Mouse (Mus musculus) kidney, embryonic 15.5 days (tissue): ENCODE data around the gene Coro1c. TPM values are rescaled to one million over a fixed set of nuclear protein-coding genes. Genes with fewer than 3 reads are reported as not detected.

ENCODE experiments used
- ATAC-seq: fragments of 200-750 bp; cut with Nextera tagmentation; replicated peaks from 2 replicates; pipeline ENCODE4 v1.8.0; 2017; ENCODE audit warnings: moderate TSS enrichment; ENCODE audit not compliant: low FRiP score
- H3K27ac ChIP-seq: fragments of 300-500 bp; sonication (generic); 2 replicates; pipeline ENCODE4 v1.5.1; 2015; ENCODE audit warnings: mild to moderate bottlenecking, inconsistent platforms
- H3K27me3 ChIP-seq: fragments of 300-500 bp; sonication (generic); 2 replicates; pipeline ENCODE4 v1.6.1; 2015; ENCODE audit warnings: inconsistent platforms
- H3K36me3 ChIP-seq: fragments of 300-500 bp; sonication (generic); 2 replicates; pipeline ENCODE4 v1.6.1; 2015; ENCODE audit warnings: inconsistent platforms
- H3K4me1 ChIP-seq: fragments of 300-500 bp; sonication (generic); 2 replicates; pipeline ENCODE4 v1.6.1; 2015; ENCODE audit warnings: inconsistent platforms
- H3K4me2 ChIP-seq: fragments of 300-500 bp; sonication (generic); 2 replicates; pipeline ENCODE4 v1.6.1; 2015; ENCODE audit warnings: moderate library complexity, mild to moderate bottlenecking, inconsistent platforms
- H3K4me3 ChIP-seq: fragments of 300-500 bp; sonication (generic); replicated peaks from 2 replicates; pipeline ENCODE4 v1.5.1; 2015; ENCODE audit warnings: mild to moderate bottlenecking, inconsistent platforms
- H3K9ac ChIP-seq: fragments of 300-500 bp; sonication (generic); 2 replicates; pipeline ENCODE4 v1.6.1; 2015; ENCODE audit warnings: mild to moderate bottlenecking, inconsistent platforms
- H3K9me3 ChIP-seq: fragments of 300-500 bp; sonication (generic); replicated peaks from 2 replicates; pipeline ENCODE4 v1.6.1; 2016; ENCODE audit warnings: inconsistent platforms
- WGBS: fragments of 180-500 bp; shearing (Covaris S2); methylation state at CpG from one replicate; pipeline ENCODE4 v1.1.7; 2015; ENCODE audit warnings: mixed read lengths; 5-methylcytosine and 5-hydroxymethylcytosine counted together
- polyA plus RNA-seq: library from polyadenylated mRNA; unstranded; fragments of >200 nt; fragmentation: Nextera tagmentation; extraction: Ambion mirVana; gene quantifications from 2 replicates; pipeline ENCODE4 v1.2.1, GENCODE M21; 2015

Gene Coro1c
- 105 and 119 TPM in 2 replicates for polyA plus RNA-seq

- under 1% methylated on average over 56 of the region's 68 CpGs for WGBS
- peak; percentile 85 for ATAC-seq
- Histone ChIP-seq H3K27me3 (no peaks in the 10 kb centered on the region), H3K4me1 (peaks cover 50% of the 10 kb centered on the region), H3K4me2 (peak within 1 kb of the TSS; percentile 83), H3K9ac (peak within 1 kb of the TSS; percentile 92), H3K27ac (peak within 1 kb of the TSS; percentile 96), H3K4me3 (peak within 1 kb of the TSS; percentile 96), H3K36me3 (no peaks in the 10 kb centered on the region), H3K9me3 (no peaks in the 10 kb centered on the region)
Observed at GRCm38 (mm10) chr5:113908592-113909441, at the start of gene Coro1c. Gene Coro1c, minus strand, starts transcription at chr5:113908758.

DNA sequence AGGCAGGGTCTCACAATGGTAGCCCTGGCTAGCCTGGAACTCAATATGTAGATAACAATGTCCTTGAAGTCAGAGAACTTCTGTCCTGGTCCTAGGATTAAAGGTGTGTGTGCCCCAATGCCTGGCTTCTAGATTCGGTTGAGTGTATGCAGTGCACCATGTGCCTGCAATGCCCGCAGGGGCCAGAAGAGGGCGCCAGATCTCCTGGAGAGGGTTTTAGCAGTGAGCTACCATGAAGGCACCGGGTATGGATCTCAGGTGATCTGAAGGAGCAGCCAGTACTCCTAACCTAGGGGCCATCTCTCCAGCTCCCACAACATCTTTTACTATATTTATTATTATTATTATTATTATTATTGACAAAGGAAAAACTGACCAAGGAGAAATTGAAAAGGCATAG lies 48.0 kb upstream of the Coro1c start:
- no peak; the same call in 1 of the 2 replicates for ATAC-seq
- H3K4me2 ChIP-seq, result no peak overlapping the region
- no peak overlapping the region for H3K9ac ChIP-seq
- peaks cover 63% of the 10 kb centered on the region for H3K36me3 ChIP-seq
- no peak overlapping the region for H3K4me3 ChIP-seq
- WGBS, result 5% methylated on average over 4 of the region's 4 CpGs
- no peaks in the 10 kb centered on the region for H3K9me3 ChIP-seq
- H3K27ac ChIP-seq, result no peak overlapping the region
- peaks cover 18% of the 10 kb centered on the region for H3K4me1 ChIP-seq
- H3K27me3 ChIP-seq, result no peaks in the 10 kb centered on the region

GRCm38 (mm10) chr5:113955691-113956090 lies 47.1 kb upstream of the Coro1c start:
- Histone ChIP-seq H3K9me3 (no peaks in the 10 kb centered on the region), H3K27me3 (no peaks in the 10 kb centered on the region), H3K4me3 (no peak overlapping the region), H3K36me3 (peaks cover 63% of the 10 kb centered on the region), H3K9ac (no peak overlapping the region), H3K27ac (no peak overlapping the region), H3K4me1 (peaks cover 17% of the 10 kb centered on the region), H3K4me2 (no peak overlapping the region)
- WGBS, result 89% methylated on average over 8 of the region's 8 CpGs
- no peak for ATAC-seq

GRCm38 (mm10) chr5:113955281-113955680 lies 46.7 kb upstream of the Coro1c start:
- no peak overlapping the region for H3K4me2 ChIP-seq
- no peak overlapping the region for H3K4me3 ChIP-seq
- ATAC-seq, result no peak
- H3K27me3 ChIP-seq, result no peaks in the 10 kb centered on the region
- H3K4me1 ChIP-seq, result peaks cover 17% of the 10 kb centered on the region
- no peak overlapping the region for H3K9ac ChIP-seq
- H3K36me3 ChIP-seq, result peaks cover 65% of the 10 kb centered on the region
- no peaks in the 10 kb centered on the region for H3K9me3 ChIP-seq
- 84% methylated on average over 5 of the region's 5 CpGs for WGBS
- no peak overlapping the region for H3K27ac ChIP-seq

DNA sequence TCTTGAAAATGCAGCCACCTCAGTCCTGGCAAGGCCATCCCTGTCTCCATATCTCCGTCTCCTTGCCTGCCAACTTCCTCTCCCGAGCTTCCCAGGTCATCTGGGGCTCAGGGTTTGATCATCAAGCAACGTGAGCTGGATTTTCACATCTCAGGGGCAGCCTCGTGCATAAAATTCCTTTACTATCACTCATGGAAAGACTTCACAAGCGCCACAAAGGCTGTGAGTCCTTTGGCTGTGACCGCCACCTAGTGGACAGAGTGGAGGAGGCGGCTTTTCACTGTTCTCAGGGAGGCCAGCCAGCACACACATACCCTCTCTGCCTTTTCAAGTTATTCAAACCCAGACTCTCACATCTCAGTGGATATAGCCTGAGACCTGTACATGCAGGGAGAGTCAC lies 45.9 kb upstream of the Coro1c start:
- Histone ChIP-seq H3K4me3 (no peak overlapping the region), H3K4me1 (peaks cover 12% of the 10 kb centered on the region), H3K27ac (no peak overlapping the region), H3K27me3 (no peaks in the 10 kb centered on the region), H3K9ac (no peak overlapping the region), H3K4me2 (no peak overlapping the region), H3K36me3 (peaks cover 73% of the 10 kb centered on the region), H3K9me3 (no peaks in the 10 kb centered on the region)
- WGBS, result 15% methylated on average over 7 of the region's 7 CpGs
- no peak for ATAC-seq

- no peak for ATAC-seq
- Histone ChIP-seq H3K9ac (no peak overlapping the region), H3K4me3 (no peak overlapping the region), H3K27ac (no peak overlapping the region), H3K9me3 (no peaks in the 10 kb centered on the region; the same call in 1 of the 2 replicates), H3K4me1 (0 out of 2 replicates have a peak, but pooled peaks cover 2% of the 10 kb centered on the region), H3K27me3 (no peaks in the 10 kb centered on the region), H3K4me2 (no peak overlapping the region), H3K36me3 (peaks cover 85% of the 10 kb centered on the region)
- 88% methylated on average over 10 of the region's 10 CpGs for WGBS
Observed at GRCm38 (mm10) chr5:113952519-113952918, 44.0 kb upstream of the Coro1c start.

DNA sequence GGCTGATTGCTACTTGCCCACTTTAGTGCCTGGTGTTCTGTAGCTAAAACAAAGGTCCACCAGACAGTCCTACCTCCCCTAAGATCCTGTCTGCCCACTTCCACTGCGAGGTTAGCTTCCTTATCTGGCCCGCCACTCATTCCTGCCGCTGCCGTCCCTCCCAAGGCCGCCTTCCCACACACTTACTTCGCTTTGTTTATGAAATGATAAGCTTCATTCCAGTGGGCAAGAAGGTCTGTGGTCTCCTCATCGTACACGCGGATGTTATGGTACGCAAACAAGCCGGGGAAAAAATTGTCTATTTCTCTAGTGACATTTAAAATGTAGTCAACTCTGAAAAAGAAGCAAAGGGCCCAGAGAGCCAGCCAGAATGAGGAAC lies 43.1 kb upstream of the Coro1c start:
- WGBS, result 81% methylated on average over 11 of the region's 11 CpGs
- H3K4me1 ChIP-seq, result 0 out of 2 replicates have a peak, but pooled peaks cover 2% of the 10 kb centered on the region
- H3K36me3 ChIP-seq, result peaks cover 86% of the 10 kb centered on the region
- H3K9me3 ChIP-seq, result no peaks in the 10 kb centered on the region; the same call in 1 of the 2 replicates
- no peak overlapping the region for H3K4me3 ChIP-seq
- H3K9ac ChIP-seq, result no peak overlapping the region
- no peak overlapping the region for H3K4me2 ChIP-seq
- no peak for ATAC-seq
- H3K27me3 ChIP-seq, result no peaks in the 10 kb centered on the region
- no peak overlapping the region for H3K27ac ChIP-seq

GRCm38 (mm10) chr5:113950786-113951692 lies 42.5 kb upstream of the Coro1c start:
- 76% methylated on average over 19 of the region's 19 CpGs for WGBS
- no peaks in the 10 kb centered on the region for H3K27me3 ChIP-seq
- no peaks in the 10 kb centered on the region; the same call in 1 of the 2 replicates for H3K9me3 ChIP-seq
- no peak overlapping the region for H3K9ac ChIP-seq
- 0 out of 2 replicates have a peak, but pooled peaks cover 2% of the 10 kb centered on the region for H3K4me1 ChIP-seq
- H3K4me3 ChIP-seq, result no peak overlapping the region
- H3K4me2 ChIP-seq, result no peak overlapping the region
- no peak overlapping the region for H3K27ac ChIP-seq
- ATAC-seq, result no peak
- peaks cover 90% of the 10 kb centered on the region for H3K36me3 ChIP-seq

GRCm38 (mm10) chr5:113950133-113950532 lies 41.6 kb upstream of the Coro1c start:
- Histone ChIP-seq H3K36me3 (peaks cover 90% of the 10 kb centered on the region), H3K27ac (no peak overlapping the region), H3K4me3 (no peak overlapping the region), H3K9me3 (no peaks in the 10 kb centered on the region; the same call in 1 of the 2 replicates), H3K27me3 (no peaks in the 10 kb centered on the region), H3K9ac (no peak overlapping the region), H3K4me2 (no peak overlapping the region), H3K4me1 (0 out of 2 replicates have a peak, but pooled peaks cover 2% of the 10 kb centered on the region)
- ATAC-seq, result no peak
- 92% methylated on average over 17 of the region's 17 CpGs for WGBS

GRCm38 (mm10) chr5:113947280-113947679 lies 38.7 kb upstream of the Coro1c start:
- Histone ChIP-seq H3K4me1 (no peaks in the 10 kb centered on the region), H3K9me3 (no peaks in the 10 kb centered on the region; the same call in 1 of the 2 replicates), H3K36me3 (peaks cover 96% of the 10 kb centered on the region), H3K27ac (no peak overlapping the region), H3K9ac (no peak overlapping the region), H3K27me3 (no peaks in the 10 kb centered on the region), H3K4me3 (no peak overlapping the region), H3K4me2 (no peak overlapping the region)
- WGBS, result 74% methylated on average over 2 of the region's 2 CpGs
- no peak for ATAC-seq

DNA sequence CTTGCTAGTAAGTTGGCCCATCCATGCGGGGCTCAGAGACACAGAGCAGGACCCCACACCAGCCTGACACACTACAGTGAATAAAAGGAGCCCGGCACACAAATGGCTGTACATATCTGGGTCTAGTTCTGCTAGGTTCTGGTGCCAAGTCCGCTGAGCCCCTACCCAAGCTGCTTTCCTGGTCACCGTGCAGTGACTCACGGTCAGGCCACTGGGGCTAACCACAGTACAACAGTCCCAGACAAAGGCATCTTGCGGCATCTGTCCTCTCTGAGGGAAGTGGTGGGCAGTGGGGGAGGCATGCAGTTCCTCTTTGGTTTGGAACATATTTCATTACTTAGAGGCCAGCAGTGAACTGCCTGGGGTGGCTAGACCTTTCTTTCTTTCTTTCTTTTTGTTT lies 36.6 kb upstream of the Coro1c start:
- ATAC-seq, result no peak
- peaks cover 97% of the 10 kb centered on the region for H3K36me3 ChIP-seq
- 93% methylated on average over 6 of the region's 6 CpGs for WGBS
- H3K27ac ChIP-seq, result no peak overlapping the region
- H3K27me3 ChIP-seq, result no peaks in the 10 kb centered on the region
- no peak overlapping the region for H3K9ac ChIP-seq
- H3K9me3 ChIP-seq, result no peaks in the 10 kb centered on the region; the same call in 1 of the 2 replicates
- H3K4me2 ChIP-seq, result no peak overlapping the region
- no peaks in the 10 kb centered on the region for H3K4me1 ChIP-seq
- H3K4me3 ChIP-seq, result no peak overlapping the region

GRCm38 (mm10) chr5:113943328-113943727 lies 34.8 kb upstream of the Coro1c start:
- peaks cover 89% of the 10 kb centered on the region for H3K36me3 ChIP-seq

More at GRCm38 (mm10) chr5:113943328-113943727, 34.8 kb upstream of the Coro1c start:
- no peaks in the 10 kb centered on the region for H3K27me3 ChIP-seq
- no peak overlapping the region for H3K27ac ChIP-seq
- ATAC-seq, result no peak
- no peak overlapping the region for H3K4me2 ChIP-seq
- no peak overlapping the region for H3K9ac ChIP-seq
- 84% methylated on average over 12 of the region's 12 CpGs for WGBS
- H3K9me3 ChIP-seq, result no peaks in the 10 kb centered on the region; the same call in 1 of the 2 replicates
- no peaks in the 10 kb centered on the region for H3K4me1 ChIP-seq
- no peak overlapping the region for H3K4me3 ChIP-seq
